Mouse (Mus musculus) bone marrow macrophage, adult 2 months (primary cell): ENCODE measurements around the gene Wfdc1.

Experiments
- CTCF ChIP-seq: IDR thresholded peaks from 2 replicates; pipeline ENCODE4 v1.5.1; 2012; ENCODE audit warnings: low read depth, mild to moderate bottlenecking, low read length, moderate library complexity
- POLR2A ChIP-seq: IDR thresholded peaks from 2 replicates; pipeline ENCODE4 v1.6.1; 2012; ENCODE audit warnings: mild to moderate bottlenecking, low read depth, low read length, borderline replicate concordance

DNA sequence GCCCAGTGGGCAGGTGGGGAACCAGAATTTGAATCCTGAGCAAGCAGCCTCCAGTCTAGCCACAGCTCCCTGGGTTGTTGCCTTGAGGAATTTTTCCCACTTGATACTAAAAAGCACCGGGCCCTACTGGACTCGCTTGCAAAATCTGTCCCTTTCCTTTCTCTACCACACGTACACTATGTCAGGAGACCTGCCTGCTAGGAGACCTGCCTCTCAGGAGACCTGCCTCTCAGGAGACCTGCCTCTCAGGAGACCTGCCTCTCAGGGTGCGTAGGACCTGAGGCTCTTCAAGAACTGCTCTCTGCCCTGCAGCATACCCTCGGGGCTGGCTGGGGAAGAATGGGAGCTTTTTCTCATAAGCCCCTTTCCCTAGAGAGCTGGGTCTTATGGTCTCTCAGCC lies 47.3 kb downstream of the Wfdc1 start:
- TF ChIP-seq POLR2A, result no peak
- TF ChIP-seq CTCF, result no peak
